Mouse (Mus musculus): ENCODE measurements around the gene Gpx7. TPM values are rescaled to one million over a fixed set of nuclear protein-coding genes. Genes with fewer than 3 reads are reported as not detected.

The Gpx7 gene
- total RNA-seq, 2 experiments from 2014 or later, result not detected

- ATAC-seq (replicated peaks; ENCODE audit: low FRiP score, poor library complexity, severe bottlenecking), result no peak
Observed at GRCm38 (mm10) chr4:108394236-108394635, 12.5 kb downstream of the Gpx7 start.

DNA sequence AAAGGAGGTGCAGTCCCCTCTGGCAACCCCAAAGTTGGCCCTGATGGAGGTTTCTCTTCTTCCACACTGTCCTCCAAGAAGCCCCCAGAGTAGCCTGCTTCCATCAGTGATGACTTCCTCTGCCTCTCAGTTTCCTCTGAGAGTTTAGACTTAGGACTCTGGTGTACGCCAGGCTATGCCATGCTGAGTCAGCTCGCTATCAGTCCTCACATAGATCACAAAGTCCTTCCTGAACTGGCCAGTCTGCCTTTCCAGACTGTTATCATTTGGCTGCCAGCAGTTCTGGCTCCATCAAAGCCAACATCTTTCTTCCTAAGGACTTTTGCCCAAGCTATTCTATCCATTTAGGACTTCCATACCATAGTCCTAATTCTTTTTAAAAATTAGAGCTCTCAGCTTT lies 14.2 kb downstream of the Gpx7 start:
- ATAC-seq (replicated peaks; ENCODE audit: low FRiP score, poor library complexity, severe bottlenecking), result no peak

- no peak for ATAC-seq (replicated peaks; ENCODE audit: low FRiP score, poor library complexity, severe bottlenecking)
Observed at GRCm38 (mm10) chr4:108391124-108391523, 15.6 kb downstream of the Gpx7 start.

GRCm38 (mm10) chr4:108388741-108389140 lies 18.0 kb downstream of the Gpx7 start:
- ATAC-seq (replicated peaks; ENCODE audit: low FRiP score, poor library complexity, severe bottlenecking), result no peak

GRCm38 (mm10) chr4:108387681-108388253 lies 19.0 kb downstream of the Gpx7 start:
- ATAC-seq (replicated peaks; ENCODE audit: low FRiP score, poor library complexity, severe bottlenecking), result no peak

GRCm38 (mm10) chr4:108387106-108387505 lies 19.7 kb downstream of the Gpx7 start:
- ATAC-seq (replicated peaks; ENCODE audit: low FRiP score, poor library complexity, severe bottlenecking), result no peak

DNA sequence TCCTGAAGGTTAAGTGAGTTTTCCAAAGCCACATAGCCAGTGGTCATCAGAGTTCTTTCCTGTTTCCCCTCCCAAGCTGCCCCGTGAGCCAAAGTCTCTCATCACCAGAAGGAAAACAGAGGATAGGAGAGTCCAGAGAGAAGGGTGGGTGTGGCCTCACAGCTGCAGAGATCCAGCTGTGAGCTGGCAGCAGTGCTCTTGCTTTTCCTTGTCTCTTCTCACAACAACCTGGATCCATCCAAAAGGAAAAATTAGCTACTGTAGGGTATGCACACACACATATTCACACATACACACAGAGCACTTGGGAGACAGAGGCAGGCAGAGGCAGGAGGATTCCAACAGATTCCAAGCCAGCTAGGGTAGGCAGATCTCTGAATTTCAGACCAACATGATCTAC lies 20.7 kb downstream of the Gpx7 start:
- no peak for ATAC-seq (replicated peaks; ENCODE audit: low FRiP score, poor library complexity, severe bottlenecking)

GRCm38 (mm10) chr4:108383183-108383714 lies 23.5 kb downstream of the Gpx7 start, which contains the start of gene Shisal2a:
TSS of gene Shisal2a (minus strand) at chr4:108383349.
- ATAC-seq (replicated peaks; ENCODE audit: low FRiP score, poor library complexity, severe bottlenecking), result no peak

- no peak for ATAC-seq (replicated peaks; ENCODE audit: low FRiP score, poor library complexity, severe bottlenecking)
Observed at GRCm38 (mm10) chr4:108380146-108380545, 26.6 kb downstream of the Gpx7 start.

GRCm38 (mm10) chr4:108379476-108379875 lies 27.3 kb downstream of the Gpx7 start:
- ATAC-seq (replicated peaks; ENCODE audit: low FRiP score, poor library complexity, severe bottlenecking), result no peak

GRCm38 (mm10) chr4:108372166-108372565 lies 34.6 kb downstream of the Gpx7 start:
- no peak for ATAC-seq (replicated peaks; ENCODE audit: low FRiP score, poor library complexity, severe bottlenecking)

GRCm38 (mm10) chr4:108371421-108371820 lies 35.3 kb downstream of the Gpx7 start:
- ATAC-seq (replicated peaks; ENCODE audit: low FRiP score, poor library complexity, severe bottlenecking), result no peak

DNA sequence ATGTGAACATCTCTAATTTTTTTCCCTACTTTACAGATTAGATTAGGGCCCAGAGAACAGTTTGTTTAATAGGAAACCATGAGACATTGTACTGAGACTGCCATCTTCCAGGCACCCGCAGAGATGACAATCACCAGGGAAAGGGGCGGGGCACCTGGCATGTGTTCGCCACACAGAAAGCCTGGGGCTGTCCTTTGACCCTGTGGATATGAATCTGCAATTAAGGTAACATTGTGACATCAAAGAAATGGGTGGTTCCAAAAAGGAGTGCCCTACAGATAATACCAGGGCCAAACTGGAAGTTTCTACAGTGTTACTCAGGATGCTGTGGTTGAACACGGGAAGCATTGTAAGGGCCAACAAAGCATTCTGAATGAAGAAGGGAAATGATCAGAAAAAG lies 36.4 kb downstream of the Gpx7 start:
- ATAC-seq (replicated peaks; ENCODE audit: low FRiP score, poor library complexity, severe bottlenecking), result no peak

DNA sequence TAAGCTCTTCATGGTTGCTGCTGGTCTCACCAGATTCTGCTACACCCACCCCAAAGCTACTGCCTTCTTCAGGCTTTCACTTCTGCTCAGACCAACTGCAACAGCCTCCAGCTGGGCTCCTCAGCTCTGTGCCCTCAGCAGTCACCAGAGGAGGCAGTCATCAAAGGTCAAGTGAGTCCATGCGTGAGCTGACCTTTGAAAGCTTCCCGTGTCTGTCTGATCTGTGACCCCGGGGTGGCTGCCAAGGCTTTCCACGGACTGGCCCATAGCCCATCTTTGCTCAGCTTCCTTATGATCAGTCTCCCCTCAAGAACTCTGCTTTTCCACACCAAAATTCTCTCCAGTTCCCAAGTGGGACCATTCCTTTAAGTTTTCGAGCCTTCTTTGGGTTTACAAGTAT lies 37.5 kb downstream of the Gpx7 start:
- ATAC-seq (replicated peaks; ENCODE audit: low FRiP score, poor library complexity, severe bottlenecking), result no peak

GRCm38 (mm10) chr4:108364111-108364476 lies 42.7 kb downstream of the Gpx7 start:
- no peak for ATAC-seq (replicated peaks; ENCODE audit: low FRiP score, poor library complexity, severe bottlenecking)

GRCm38 (mm10) chr4:108363355-108364110 lies 43.2 kb downstream of the Gpx7 start:
- no peak for ATAC-seq (replicated peaks; ENCODE audit: low FRiP score, poor library complexity, severe bottlenecking)

GRCm38 (mm10) chr4:108362321-108363261 lies 44.2 kb downstream of the Gpx7 start:
- no peak for ATAC-seq (replicated peaks; ENCODE audit: low FRiP score, poor library complexity, severe bottlenecking)

DNA sequence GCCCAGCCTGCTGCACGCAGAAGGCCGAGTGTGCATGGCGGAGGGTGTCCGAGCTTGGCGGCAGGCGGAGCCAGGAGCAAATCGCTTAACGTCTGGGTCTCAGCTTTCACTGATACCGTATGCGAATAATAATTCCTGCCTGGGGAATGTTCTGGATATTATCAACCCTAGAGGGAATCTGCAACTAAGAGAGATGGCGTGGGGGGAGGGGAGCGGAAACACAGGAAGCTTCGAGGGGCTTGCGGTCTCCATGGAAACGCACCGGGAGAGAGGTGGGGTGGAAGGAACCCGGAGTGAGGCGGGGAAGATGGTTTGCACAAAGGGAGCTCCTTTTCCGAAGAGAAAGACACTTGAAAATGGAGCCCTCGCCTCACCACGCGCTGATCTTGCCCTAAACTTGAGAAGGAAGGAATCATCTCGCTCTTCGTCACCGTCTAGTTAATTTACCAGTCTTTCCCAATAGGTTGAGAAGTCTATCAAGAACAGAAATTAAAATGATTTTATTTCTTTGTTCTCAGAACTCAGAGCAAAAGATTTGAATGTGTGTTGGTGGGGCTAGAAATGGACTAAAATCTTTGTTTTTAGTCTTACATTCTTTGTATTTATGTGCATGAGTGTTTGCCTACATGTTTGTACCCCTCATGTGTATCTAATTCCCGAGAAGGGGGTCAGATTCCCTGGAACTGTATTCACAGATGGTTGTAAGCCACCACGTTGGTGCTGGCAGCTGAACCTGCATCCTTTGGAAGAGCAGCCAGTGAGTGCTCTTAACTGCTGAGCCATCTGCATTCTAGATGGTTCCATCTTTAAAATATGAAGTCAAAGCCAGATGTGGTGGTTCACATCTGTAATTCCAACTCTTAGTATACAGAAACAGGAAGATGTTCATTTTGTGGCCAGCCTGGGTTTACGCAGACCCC lies 46.4 kb downstream of the Gpx7 start:
- no peak for ATAC-seq (replicated peaks; ENCODE audit: low FRiP score, poor library complexity, severe bottlenecking)

- no peak for ATAC-seq (replicated peaks; ENCODE audit: low FRiP score, poor library complexity, severe bottlenecking)
Observed at GRCm38 (mm10) chr4:108358498-108358897, 48.3 kb downstream of the Gpx7 start.
